Mouse (Mus musculus) brain, embryonic 14.5 days (tissue): Measurements from ENCODE around the gene Ahctf1.

ENCODE experiments used
- CTCF ChIP-seq: fragments of 200-500 bp; IDR thresholded peaks from 2 replicates; pipeline ENCODE4 v1.5.1; 2012; ENCODE audit warnings: inconsistent platforms, mild to moderate bottlenecking, moderate library complexity, borderline replicate concordance; ENCODE audit not compliant: insufficient read depth, insufficient read length; ENCODE audit errors: extremely low read depth
- POLR2A ChIP-seq: fragments of 200-500 bp; IDR thresholded peaks from 2 replicates; pipeline ENCODE4 v1.6.1; 2012; ENCODE audit warnings: mild to moderate bottlenecking, inconsistent platforms, borderline replicate concordance; ENCODE audit not compliant: poor library complexity, insufficient read depth, insufficient read length, severe bottlenecking; ENCODE audit errors: extremely low read depth

DNA sequence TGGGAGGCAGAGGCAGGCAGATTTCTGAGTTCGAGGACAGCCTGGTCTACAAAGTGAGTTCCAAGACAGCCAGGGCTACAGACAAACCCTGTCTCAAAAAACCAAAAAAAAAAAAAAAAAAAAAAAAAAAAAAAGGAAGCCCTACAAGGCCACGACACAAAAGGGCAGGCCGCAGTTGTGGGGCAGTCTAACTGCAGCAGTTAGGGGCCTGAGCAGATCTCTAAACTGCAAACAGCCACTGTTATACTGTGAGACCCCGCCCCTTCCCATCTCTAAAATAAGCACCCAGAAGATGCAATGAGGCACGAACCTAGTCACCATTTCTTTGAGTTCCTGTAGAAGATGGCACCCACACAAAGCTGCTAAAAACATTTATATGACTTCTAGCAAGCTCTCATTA, 18.0 kb downstream of the Ahctf1 start:
- TF ChIP-seq CTCF (no peak), POLR2A (no peak)
